Mouse (Mus musculus): ENCODE measurements around the gene Dhrs11. TPM values are rescaled to one million over a fixed set of nuclear protein-coding genes. Genes with fewer than 3 reads are reported as not detected.
"Not testable (repeated sequence)": the region's sequence is repeated elsewhere in the genome, so short reads cannot be mapped to it uniquely, and the experiment has no call there.

Dhrs11 gene
- polyA plus RNA-seq, 1 experiment: 35.2 TPM

DNA sequence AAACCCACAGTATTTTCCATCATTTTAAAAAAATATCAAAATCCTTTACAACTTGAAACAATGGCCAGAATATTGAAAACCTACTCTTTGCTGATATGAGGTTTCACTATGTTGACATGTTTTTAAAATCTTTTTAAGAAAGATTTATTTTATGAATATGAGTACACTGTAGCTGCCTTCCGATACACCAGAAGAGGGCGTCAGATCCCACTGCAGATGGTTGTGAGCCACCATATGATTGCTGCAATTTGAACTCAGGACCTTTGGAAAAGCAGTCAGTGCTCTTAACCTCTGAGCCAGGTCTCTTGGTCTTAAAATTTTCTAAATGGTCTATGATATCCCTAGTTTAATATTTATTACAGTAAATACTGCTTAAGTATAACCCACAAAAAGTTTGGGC, 10.5 kb upstream of the Dhrs11 start:
- Histone ChIP-seq H3K36me3 (ENCODE audit: control insufficient read depth, insufficient read depth, low read length) (peaks cover 1% of the 10 kb centered on the region; the same call in 1 of the 2 replicates), H3K4me3 (ENCODE audit: control insufficient read depth, low read depth, low read length) (no peak overlapping the region), H3K4me1 (ENCODE audit: control insufficient read depth, insufficient read depth, low read length) (no peaks in the 10 kb centered on the region), H3K27me3 (ENCODE audit: control insufficient read depth, insufficient read depth, low read length) (no peaks in the 10 kb centered on the region), H3K27ac (ENCODE audit: control insufficient read depth, insufficient read depth, low read depth, low read length) (no peak overlapping the region)
- TF ChIP-seq POLR2A (IDR thresholded peaks at IDR 0.05; ENCODE audit: control insufficient read depth, low read depth, low read length): no peak
- no peak for TF ChIP-seq CTCF (IDR thresholded peaks at IDR 0.05; ENCODE audit: control insufficient read depth, insufficient read depth, insufficient replicate concordance, low read depth, low read length)

DNA sequence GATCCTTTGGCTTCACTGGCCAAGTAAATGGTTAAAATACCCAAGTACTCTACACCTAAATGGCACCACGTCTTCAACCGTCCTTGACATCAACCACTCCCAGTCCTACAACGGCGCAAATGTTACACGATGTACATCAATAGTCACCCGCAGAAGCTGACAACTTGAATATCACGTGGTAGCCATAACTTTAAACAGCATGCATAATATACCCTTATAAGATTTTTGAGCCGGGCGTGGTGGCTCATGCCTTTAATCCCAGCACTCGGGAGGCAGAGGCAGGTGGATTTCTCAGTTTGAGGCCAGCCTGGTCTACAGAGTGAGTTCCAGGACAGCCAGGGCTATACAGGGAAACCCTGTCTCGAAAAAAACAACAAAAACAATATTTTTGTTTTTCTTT, 701 bp upstream of the Dhrs11 start:
- not testable (repeated sequence) for H3K4me1 ChIP-seq (ENCODE audit: control insufficient read depth, insufficient read depth, low read length)

GRCm38 (mm10) chr11:84827901-84828503, 792 bp downstream of the Dhrs11 start:
- no peaks in the 10 kb centered on the region; the same call in 1 of the 2 replicates for H3K36me3 ChIP-seq (ENCODE audit: control insufficient read depth, insufficient read depth, low read length)
- H3K4me1 ChIP-seq (ENCODE audit: control insufficient read depth, insufficient read depth, low read length): peaks cover 3% of the 10 kb centered on the region
- peak overlapping the region; percentile 95 for H3K4me3 ChIP-seq (ENCODE audit: control insufficient read depth, low read depth, low read length)
- peak overlapping the region; percentile 88 for H3K27ac ChIP-seq (ENCODE audit: control insufficient read depth, insufficient read depth, low read depth, low read length)
- no peak for TF ChIP-seq POLR2A (IDR thresholded peaks at IDR 0.05; ENCODE audit: control insufficient read depth, low read depth, low read length)
- no peak for TF ChIP-seq CTCF (IDR thresholded peaks at IDR 0.05; ENCODE audit: control insufficient read depth, insufficient read depth, insufficient replicate concordance, low read depth, low read length)
- H3K27me3 ChIP-seq (ENCODE audit: control insufficient read depth, insufficient read depth, low read length): no peaks in the 10 kb centered on the region

More for the DNA sequence above, 701 bp upstream of the Dhrs11 start:
- not testable (repeated sequence) for H3K27me3 ChIP-seq (ENCODE audit: control insufficient read depth, insufficient read depth, low read length); H3K36me3 ChIP-seq (ENCODE audit: control insufficient read depth, insufficient read depth, low read length)
- Histone ChIP-seq H3K4me3 (ENCODE audit: control insufficient read depth, low read depth, low read length) (peak overlapping the region; percentile 95), H3K27ac (ENCODE audit: control insufficient read depth, insufficient read depth, low read depth, low read length) (peak overlapping the region; percentile 91)

DNA sequence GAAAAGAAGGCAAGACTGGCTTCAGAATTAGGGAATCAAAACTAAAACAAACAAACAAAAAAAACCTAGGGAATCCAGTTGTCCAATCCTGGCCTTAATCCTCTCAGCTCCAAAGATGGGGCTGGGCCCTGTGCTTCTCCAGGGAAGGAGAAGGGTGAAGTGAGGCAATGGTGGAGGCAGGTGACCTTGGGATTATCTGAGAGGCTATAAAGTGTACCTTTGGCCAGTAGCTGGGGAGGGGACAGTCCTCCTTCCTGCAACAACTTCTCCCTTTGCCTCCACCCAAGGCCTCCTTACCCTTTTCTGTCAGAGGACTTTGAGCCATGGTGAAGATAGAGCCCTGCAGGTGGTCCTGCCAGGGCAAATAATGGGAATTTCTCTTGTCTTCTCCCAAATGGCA, 1.3 kb downstream of the Dhrs11 start:
- Histone ChIP-seq H3K4me1 (ENCODE audit: control insufficient read depth, insufficient read depth, low read length) (peaks cover 3% of the 10 kb centered on the region), H3K4me3 (ENCODE audit: control insufficient read depth, low read depth, low read length) (no peak overlapping the region), H3K27ac (ENCODE audit: control insufficient read depth, insufficient read depth, low read depth, low read length) (no peak overlapping the region), H3K27me3 (ENCODE audit: control insufficient read depth, insufficient read depth, low read length) (no peaks in the 10 kb centered on the region), H3K36me3 (ENCODE audit: control insufficient read depth, insufficient read depth, low read length) (no peaks in the 10 kb centered on the region; the same call in 1 of the 2 replicates)
- no peak for TF ChIP-seq CTCF (IDR thresholded peaks at IDR 0.05; ENCODE audit: control insufficient read depth, insufficient read depth, insufficient replicate concordance, low read depth, low read length)
- TF ChIP-seq POLR2A (IDR thresholded peaks at IDR 0.05; ENCODE audit: control insufficient read depth, low read depth, low read length): no peak

DNA sequence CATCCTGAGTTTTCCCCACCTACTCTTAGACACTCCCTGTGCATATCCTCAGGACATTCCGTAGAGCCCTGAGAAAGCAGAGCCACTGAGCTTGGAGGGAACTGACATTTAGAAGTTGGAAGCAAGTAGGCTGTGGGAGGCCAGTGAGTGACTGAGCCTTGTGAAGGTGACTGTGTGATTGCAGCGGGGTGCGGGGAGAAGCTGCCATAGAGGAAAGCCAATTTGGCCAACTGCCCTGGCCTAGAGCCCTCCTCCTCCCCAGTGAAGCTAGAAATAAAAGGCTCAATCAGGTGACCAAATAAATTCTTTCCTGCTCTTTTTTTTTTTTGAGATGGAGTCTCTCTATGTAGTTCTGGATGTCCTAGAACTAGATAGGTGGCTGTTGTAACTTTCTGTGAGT, 2.6 kb downstream of the Dhrs11 start:
- Histone ChIP-seq H3K27me3 (ENCODE audit: control insufficient read depth, insufficient read depth, low read length) (no peaks in the 10 kb centered on the region), H3K27ac (ENCODE audit: control insufficient read depth, insufficient read depth, low read depth, low read length) (no peak overlapping the region), H3K4me1 (ENCODE audit: control insufficient read depth, insufficient read depth, low read length) (peaks cover 3% of the 10 kb centered on the region), H3K4me3 (ENCODE audit: control insufficient read depth, low read depth, low read length) (no peak overlapping the region), H3K36me3 (ENCODE audit: control insufficient read depth, insufficient read depth, low read length) (no peaks in the 10 kb centered on the region; the same call in 1 of the 2 replicates)
- TF ChIP-seq CTCF (IDR thresholded peaks at IDR 0.05; ENCODE audit: control insufficient read depth, insufficient read depth, insufficient replicate concordance, low read depth, low read length): no peak
- no peak for TF ChIP-seq POLR2A (IDR thresholded peaks at IDR 0.05; ENCODE audit: control insufficient read depth, low read depth, low read length)

DNA sequence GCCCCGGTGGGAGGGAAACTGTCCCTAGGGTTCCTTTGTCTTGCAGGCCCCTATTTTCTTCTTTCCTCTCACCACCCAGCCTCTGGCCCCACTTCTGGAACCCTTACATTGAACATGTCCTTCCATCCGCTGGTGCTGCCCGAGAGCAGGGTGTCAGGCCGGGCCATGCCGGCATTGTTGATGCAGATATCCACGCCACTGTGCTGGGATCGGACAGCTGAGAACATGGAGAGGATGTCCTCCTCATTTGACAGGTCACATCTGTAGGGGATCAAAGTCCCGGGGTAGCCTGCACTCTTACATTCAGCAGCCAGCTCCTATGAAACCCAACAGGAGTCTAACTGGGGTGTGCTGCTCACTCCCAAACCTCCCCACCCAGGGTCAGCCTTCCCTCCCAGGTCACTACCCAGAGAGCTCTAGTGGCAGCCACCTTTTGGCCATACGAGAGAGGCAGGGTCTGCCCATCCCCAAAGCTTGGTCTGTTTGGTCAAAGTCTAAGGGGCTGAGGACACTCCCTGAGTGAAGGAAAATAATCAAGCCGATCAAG, 3.5 kb downstream of the Dhrs11 start:
- no peak overlapping the region for H3K4me3 ChIP-seq (ENCODE audit: control insufficient read depth, low read depth, low read length)
- H3K4me1 ChIP-seq (ENCODE audit: control insufficient read depth, insufficient read depth, low read length): peaks cover 3% of the 10 kb centered on the region
- H3K27ac ChIP-seq (ENCODE audit: control insufficient read depth, insufficient read depth, low read depth, low read length): no peak overlapping the region
- no peaks in the 10 kb centered on the region for H3K27me3 ChIP-seq (ENCODE audit: control insufficient read depth, insufficient read depth, low read length)
- H3K36me3 ChIP-seq (ENCODE audit: control insufficient read depth, insufficient read depth, low read length): no peaks in the 10 kb centered on the region; the same call in 1 of the 2 replicates
- TF ChIP-seq POLR2A (IDR thresholded peaks at IDR 0.05; ENCODE audit: control insufficient read depth, low read depth, low read length) (no peak), CTCF (IDR thresholded peaks at IDR 0.05; ENCODE audit: control insufficient read depth, insufficient read depth, insufficient replicate concordance, low read depth, low read length) (no peak)

GRCm38 (mm10) chr11:84823484-84823897, 5.3 kb downstream of the Dhrs11 start:
- H3K4me1 ChIP-seq (ENCODE audit: control insufficient read depth, insufficient read depth, low read length): peaks cover 9% of the 10 kb centered on the region
- TF ChIP-seq CTCF (IDR thresholded peaks at IDR 0.05; ENCODE audit: control insufficient read depth, insufficient read depth, insufficient replicate concordance, low read depth, low read length) (no peak), POLR2A (IDR thresholded peaks at IDR 0.05; ENCODE audit: control insufficient read depth, low read depth, low read length) (no peak)
- H3K27me3 ChIP-seq (ENCODE audit: control insufficient read depth, insufficient read depth, low read length): no peaks in the 10 kb centered on the region
- no peaks in the 10 kb centered on the region; the same call in 1 of the 2 replicates for H3K36me3 ChIP-seq (ENCODE audit: control insufficient read depth, insufficient read depth, low read length)
- H3K4me3 ChIP-seq (ENCODE audit: control insufficient read depth, low read depth, low read length): no peak overlapping the region
- no peak overlapping the region for H3K27ac ChIP-seq (ENCODE audit: control insufficient read depth, insufficient read depth, low read depth, low read length)

All from testis, adult 2 months (tissue).